Mouse (Mus musculus) heart, embryonic 16.5 days (tissue): ENCODE data around the gene Gm17949. TPM values are rescaled to one million over a fixed set of nuclear protein-coding genes. Genes with fewer than 3 reads are reported as not detected.
A peak's percentile ranks its signal among the peaks of the same experiment; 100 is the strongest.

Experiments
- ATAC-seq: fragments of 200-750 bp; cut with Nextera tagmentation; replicated peaks from 2 replicates; pipeline ENCODE4 v1.8.0; 2017; ENCODE audit warnings: moderate number of reproducible peaks; ENCODE audit not compliant: insufficient read depth, low FRiP score; ENCODE audit errors: extremely low read depth
- H3K27ac ChIP-seq: fragments of 300-500 bp; sonication (generic); 2 replicates; pipeline ENCODE4 v1.5.1; 2014; ENCODE audit warnings: mild to moderate bottlenecking, low read length, control low read depth, moderate library complexity
- H3K27me3 ChIP-seq: fragments of 300-500 bp; sonication (generic); 2 replicates; pipeline ENCODE4 v1.6.1; 2014; ENCODE audit warnings: low read length, mixed read lengths; ENCODE audit not compliant: control insufficient read depth, insufficient read depth
- H3K36me3 ChIP-seq: fragments of 300-500 bp; sonication (generic); 2 replicates; pipeline ENCODE4 v1.6.1; 2014; ENCODE audit not compliant: control insufficient read depth, insufficient read depth
- H3K4me1 ChIP-seq: fragments of 300-500 bp; sonication (generic); 2 replicates; pipeline ENCODE4 v1.6.1; 2014; ENCODE audit warnings: low read length, mixed read lengths; ENCODE audit not compliant: control insufficient read depth, insufficient read depth
- H3K4me2 ChIP-seq: fragments of 300-500 bp; sonication (generic); 2 replicates; pipeline ENCODE4 v1.6.1; 2014; ENCODE audit warnings: low read depth, mild to moderate bottlenecking, control low read depth, low read length
- H3K4me3 ChIP-seq: fragments of 300-500 bp; sonication (generic); 2 replicates; pipeline ENCODE4 v1.5.1; 2014; ENCODE audit warnings: mild to moderate bottlenecking, control low read depth, low read length
- H3K9ac ChIP-seq: fragments of 300-500 bp; sonication (generic); 2 replicates; pipeline ENCODE4 v1.6.1; 2014; ENCODE audit warnings: low read length, control low read depth
- H3K9me3 ChIP-seq: fragments of 300-500 bp; sonication (generic); replicated peaks from 2 replicates; pipeline ENCODE4 v1.6.1; 2016; ENCODE audit warnings: low read length; ENCODE audit not compliant: control insufficient read depth
- WGBS: fragments of 180-500 bp; shearing (Covaris S2); extraction: QIAGEN DNeasy Blood & Tissue Kit; methylation state at CpG from one replicate; pipeline ENCODE4 v1.1.7; 2014; 5-methylcytosine and 5-hydroxymethylcytosine counted together
- polyA plus RNA-seq: library from polyadenylated mRNA; unstranded; fragments of >200 nt; fragmentation: Nextera tagmentation; extraction: Ambion mirVana; gene quantifications from 2 replicates; pipeline ENCODE4 v1.2.1, GENCODE M21; 2015

Gm17949 gene
- polyA plus RNA-seq, 1 experiment from 2014 or later = 0.32 TPM

GRCm38 (mm10) chr17:56999968-57000609 is 11.2 kb upstream of the Gm17949 start, which contains the start of gene Pspn:
TSS of gene Pspn (minus strand) at chr17:57000018.
- H3K4me2 ChIP-seq = no peak within 1 kb of the TSS
- 74% methylated on average over 9 of the region's 9 CpGs for WGBS

GRCm38 (mm10) chr17:57001228-57001627 is 10.0 kb upstream of the Gm17949 start:
- 18% methylated on average over 8 of the region's 8 CpGs for WGBS

More at GRCm38 (mm10) chr17:56999968-57000609, 11.2 kb upstream of the Gm17949 start, which contains the start of gene Pspn:
- Histone ChIP-seq H3K4me3 (no peak within 1 kb of the TSS), H3K9me3 (no peaks in the 10 kb centered on the region), H3K27me3 (no peaks in the 10 kb centered on the region), H3K27ac (no peak within 1 kb of the TSS; the same call in 1 of the 2 replicates), H3K36me3 (peaks cover 39% of the 10 kb centered on the region), H3K4me1 (peaks cover 26% of the 10 kb centered on the region), H3K9ac (no peak within 1 kb of the TSS)
- ATAC-seq = no peak

GRCm38 (mm10) chr17:57003994-57004393 is 7.3 kb upstream of the Gm17949 start:
- Histone ChIP-seq H3K9me3 (no peaks in the 10 kb centered on the region), H3K27ac (no peak overlapping the region), H3K9ac (no peak overlapping the region), H3K4me3 (no peak overlapping the region), H3K36me3 (peaks cover 47% of the 10 kb centered on the region), H3K4me2 (no peak overlapping the region), H3K27me3 (no peaks in the 10 kb centered on the region), H3K4me1 (peaks cover 14% of the 10 kb centered on the region)
- 82% methylated on average over 7 of the region's 7 CpGs for WGBS
- no peak for ATAC-seq

More at GRCm38 (mm10) chr17:57001228-57001627, 10.0 kb upstream of the Gm17949 start:
- H3K27ac ChIP-seq = peak overlapping the region; percentile 71
- peaks cover 26% of the 10 kb centered on the region for H3K4me1 ChIP-seq
- no peaks in the 10 kb centered on the region for H3K27me3 ChIP-seq
- H3K4me2 ChIP-seq = peak overlapping the region; percentile 28
- no peak overlapping the region for H3K4me3 ChIP-seq
- H3K36me3 ChIP-seq = peaks cover 39% of the 10 kb centered on the region
- peak overlapping the region; percentile 51; the same call in 1 of the 2 replicates for H3K9ac ChIP-seq
- H3K9me3 ChIP-seq = no peaks in the 10 kb centered on the region
- no peak for ATAC-seq

GRCm38 (mm10) chr17:57007137-57007905 is 3.9 kb upstream of the Gm17949 start:
- Histone ChIP-seq H3K27ac (no peak overlapping the region), H3K9me3 (no peaks in the 10 kb centered on the region), H3K9ac (no peak overlapping the region), H3K4me3 (no peak overlapping the region), H3K36me3 (peaks cover 40% of the 10 kb centered on the region), H3K27me3 (no peaks in the 10 kb centered on the region), H3K4me2 (no peak overlapping the region), H3K4me1 (peaks cover 13% of the 10 kb centered on the region)
- ATAC-seq = no peak
- WGBS = 91% methylated on average over 13 of the region's 13 CpGs

- H3K4me3 ChIP-seq = peak overlapping the region; percentile 88
- H3K9me3 ChIP-seq = no peaks in the 10 kb centered on the region
- WGBS = 0% methylated on average over 19 of the region's 19 CpGs
Observed at GRCm38 (mm10) chr17:57010911-57011235, 396 bp upstream of the Gm17949 start.

GRCm38 (mm10) chr17:57012245-57012795 is 1.1 kb downstream of the Gm17949 start:
- Histone ChIP-seq H3K27ac (peak overlapping the region; percentile 74), H3K9me3 (no peaks in the 10 kb centered on the region), H3K4me2 (peak overlapping the region; percentile 88), H3K4me3 (peak overlapping the region; percentile 88), H3K4me1 (peaks cover 13% of the 10 kb centered on the region), H3K27me3 (no peaks in the 10 kb centered on the region), H3K36me3 (0 out of 2 replicates have a peak, but pooled peaks cover 4% of the 10 kb centered on the region), H3K9ac (peak overlapping the region; percentile 82)
- WGBS = 71% methylated on average over 13 of the region's 13 CpGs
- no peak for ATAC-seq

More at GRCm38 (mm10) chr17:57010911-57011235, 396 bp upstream of the Gm17949 start:
- Histone ChIP-seq H3K27me3 (no peaks in the 10 kb centered on the region), H3K9ac (peak overlapping the region; percentile 88), H3K27ac (peak overlapping the region; percentile 73), H3K4me2 (peak overlapping the region; percentile 96), H3K4me1 (peaks cover 13% of the 10 kb centered on the region), H3K36me3 (peaks cover 17% of the 10 kb centered on the region)
- ATAC-seq = peak; percentile 20

- Histone ChIP-seq H3K4me1 (no peaks in the 10 kb centered on the region), H3K27ac (no peak overlapping the region), H3K27me3 (no peaks in the 10 kb centered on the region), H3K4me2 (no peak overlapping the region), H3K9me3 (no peaks in the 10 kb centered on the region), H3K9ac (no peak overlapping the region), H3K4me3 (no peak overlapping the region), H3K36me3 (peaks cover 42% of the 10 kb centered on the region)
- WGBS = 74% methylated on average over 2 of the region's 2 CpGs
- no peak for ATAC-seq
Observed at GRCm38 (mm10) chr17:57019693-57020092, 8.4 kb downstream of the Gm17949 start.

- ATAC-seq = no peak
- Histone ChIP-seq H3K9ac (no peak overlapping the region), H3K4me1 (no peaks in the 10 kb centered on the region), H3K27ac (no peak overlapping the region), H3K4me2 (no peak overlapping the region), H3K27me3 (no peaks in the 10 kb centered on the region), H3K4me3 (no peak overlapping the region), H3K9me3 (no peaks in the 10 kb centered on the region), H3K36me3 (peaks cover 54% of the 10 kb centered on the region)
- WGBS = 78% methylated on average over 5 of the region's 5 CpGs
Observed at GRCm38 (mm10) chr17:57020960-57021359, 9.7 kb downstream of the Gm17949 start.

- Histone ChIP-seq H3K4me2 (no peak overlapping the region), H3K9ac (no peak overlapping the region), H3K27me3 (no peaks in the 10 kb centered on the region), H3K27ac (no peak overlapping the region), H3K4me1 (peaks cover 14% of the 10 kb centered on the region), H3K9me3 (no peaks in the 10 kb centered on the region), H3K36me3 (peaks cover 50% of the 10 kb centered on the region), H3K4me3 (no peak overlapping the region)
- WGBS = 83% methylated on average over 4 of the region's 4 CpGs
- no peak for ATAC-seq
Observed at GRCm38 (mm10) chr17:57027471-57027870, 16.2 kb downstream of the Gm17949 start.
